Mouse (Mus musculus) small intestine, adult 2 months (tissue): ENCODE measurements around the gene Arhgef3. TPM values are rescaled to one million over a fixed set of nuclear protein-coding genes. Genes with fewer than 3 reads are reported as not detected.

Source experiments
- H3K27ac ChIP-seq: fragments of 200-500 bp; 2 replicates; pipeline ENCODE4 v1.5.1; 2012; ENCODE audit warnings: low read depth, low read length, control low read depth, inconsistent platforms; ENCODE audit not compliant: insufficient read depth
- H3K27me3 ChIP-seq: fragments of 200-500 bp; 2 replicates; pipeline ENCODE4 v1.6.1; 2012; ENCODE audit warnings: mild to moderate bottlenecking, moderate library complexity, low read length, inconsistent platforms; ENCODE audit not compliant: control insufficient read depth, insufficient read depth
- H3K36me3 ChIP-seq: fragments of 200-500 bp; 2 replicates; pipeline ENCODE4 v1.6.1; 2012; ENCODE audit warnings: mild to moderate bottlenecking, low read length, control low read depth, inconsistent platforms; ENCODE audit not compliant: control insufficient read depth, insufficient read depth
- H3K4me1 ChIP-seq: fragments of 200-500 bp; 2 replicates; pipeline ENCODE4 v1.6.1; 2012; ENCODE audit warnings: low read length, inconsistent platforms, mixed read lengths; ENCODE audit not compliant: control insufficient read depth, insufficient read depth, insufficient read length
- H3K4me3 ChIP-seq: fragments of 200-500 bp; 2 replicates; pipeline ENCODE4 v1.5.1; 2012; ENCODE audit warnings: low read depth, mild to moderate bottlenecking, control low read depth, inconsistent platforms, low read length, moderate library complexity
- CTCF ChIP-seq: fragments of 200-500 bp; IDR thresholded peaks from 2 replicates; pipeline ENCODE4 v1.5.1; 2012; ENCODE audit warnings: low read depth, mild to moderate bottlenecking, control low read depth, inconsistent platforms, low read length, moderate library complexity, mixed read lengths; ENCODE audit not compliant: insufficient replicate concordance, insufficient read length; ENCODE audit errors: extremely low read depth
- POLR2A ChIP-seq: fragments of 200-500 bp; IDR thresholded peaks from 2 replicates; pipeline ENCODE4 v1.6.1; 2012; ENCODE audit warnings: low read depth, mild to moderate bottlenecking, control low read depth, inconsistent platforms, low read length, moderate library complexity
- WGBS: fragments of 180-500 bp; shearing (Covaris S2); methylation state at CpG from one replicate; pipeline ENCODE4 v1.1.7; 2018; 5-methylcytosine and 5-hydroxymethylcytosine counted together
- polyA plus RNA-seq: library from polyadenylated mRNA; depleted of rRNA; stranded (reverse); fragments of >200 nt; gene quantifications from 2 replicates; pipeline ENCODE4 v1.2.3, GENCODE M21; 2012

The Arhgef3 gene
- polyA plus RNA-seq, 1 experiment, result 7.0 TPM

DNA sequence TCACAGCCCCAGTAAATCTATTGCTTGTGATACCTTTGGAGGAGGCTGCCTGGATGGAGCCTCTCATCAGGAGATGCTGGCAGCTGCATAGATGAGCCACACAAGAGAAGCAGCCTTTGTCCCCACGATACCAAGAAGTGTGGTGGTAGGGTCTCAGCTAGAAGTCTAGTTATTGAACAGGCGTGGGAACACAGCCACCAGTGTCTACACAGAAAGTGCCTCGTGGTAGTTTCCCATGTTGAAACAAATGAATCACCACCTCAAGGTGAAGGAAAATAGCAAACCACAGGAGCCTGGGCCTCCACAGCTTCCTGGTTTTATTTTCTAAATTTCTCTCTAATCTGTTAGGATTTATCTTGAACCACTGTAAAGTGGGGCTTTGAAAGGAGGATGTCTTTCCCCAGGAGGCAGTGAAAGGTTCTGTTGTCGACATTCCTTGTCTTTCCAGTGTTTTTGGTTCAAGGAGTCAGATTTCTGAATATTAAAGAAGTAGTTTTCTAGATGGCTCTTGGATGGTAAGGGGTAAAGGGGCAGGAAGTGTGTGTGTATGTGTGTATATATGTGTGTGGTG is 119.7 kb downstream of the Arhgef3 start:
- TF ChIP-seq CTCF, result no peak
- TF ChIP-seq POLR2A, result no peak
- Histone ChIP-seq H3K4me1 (peaks cover 14% of the 10 kb centered on the region), H3K27me3 (no peaks in the 10 kb centered on the region), H3K36me3 (no peaks in the 10 kb centered on the region), H3K27ac (no peak overlapping the region), H3K4me3 (no peak overlapping the region)
- WGBS, result 59% methylated on average over 4 of the region's 4 CpGs

DNA sequence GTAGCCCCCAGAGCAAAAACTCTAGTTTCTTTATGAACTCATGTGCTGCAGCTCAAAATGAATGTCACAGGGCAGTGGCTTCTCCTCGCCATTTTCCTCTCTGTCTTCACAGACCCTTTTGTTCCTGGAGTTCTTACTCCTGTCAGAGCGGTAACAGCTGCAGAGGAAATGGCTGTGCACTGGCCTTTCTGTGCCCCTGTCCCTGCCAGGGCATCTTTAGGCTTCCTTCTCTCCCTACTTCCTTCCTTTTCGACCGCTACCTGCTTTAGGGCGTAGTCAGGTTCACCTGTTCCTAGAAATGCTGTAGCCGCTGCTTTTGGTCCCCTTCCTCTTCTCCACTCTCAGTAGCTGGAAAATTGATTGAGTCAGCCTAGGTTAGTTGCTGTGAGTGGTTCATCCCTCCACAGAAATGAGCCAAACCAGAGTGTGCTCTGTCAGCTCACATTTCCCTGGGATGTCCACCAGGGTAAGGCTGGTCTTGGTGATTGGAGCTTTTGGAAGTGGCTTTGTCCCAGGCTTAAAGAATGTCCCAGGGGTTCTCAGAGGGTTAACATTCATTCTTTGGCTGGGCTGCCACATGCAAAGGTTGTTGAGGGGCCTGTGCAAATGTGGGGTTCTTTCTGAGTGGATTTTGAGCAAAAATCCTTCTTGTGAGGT is 121.3 kb downstream of the Arhgef3 start:
- Histone ChIP-seq H3K4me1 (peaks cover 3% of the 10 kb centered on the region), H3K4me3 (no peak overlapping the region), H3K36me3 (no peaks in the 10 kb centered on the region), H3K27me3 (no peaks in the 10 kb centered on the region), H3K27ac (no peak overlapping the region)
- TF ChIP-seq POLR2A (no peak), CTCF (no peak)
- 82% methylated on average over 6 of the region's 6 CpGs for WGBS

DNA sequence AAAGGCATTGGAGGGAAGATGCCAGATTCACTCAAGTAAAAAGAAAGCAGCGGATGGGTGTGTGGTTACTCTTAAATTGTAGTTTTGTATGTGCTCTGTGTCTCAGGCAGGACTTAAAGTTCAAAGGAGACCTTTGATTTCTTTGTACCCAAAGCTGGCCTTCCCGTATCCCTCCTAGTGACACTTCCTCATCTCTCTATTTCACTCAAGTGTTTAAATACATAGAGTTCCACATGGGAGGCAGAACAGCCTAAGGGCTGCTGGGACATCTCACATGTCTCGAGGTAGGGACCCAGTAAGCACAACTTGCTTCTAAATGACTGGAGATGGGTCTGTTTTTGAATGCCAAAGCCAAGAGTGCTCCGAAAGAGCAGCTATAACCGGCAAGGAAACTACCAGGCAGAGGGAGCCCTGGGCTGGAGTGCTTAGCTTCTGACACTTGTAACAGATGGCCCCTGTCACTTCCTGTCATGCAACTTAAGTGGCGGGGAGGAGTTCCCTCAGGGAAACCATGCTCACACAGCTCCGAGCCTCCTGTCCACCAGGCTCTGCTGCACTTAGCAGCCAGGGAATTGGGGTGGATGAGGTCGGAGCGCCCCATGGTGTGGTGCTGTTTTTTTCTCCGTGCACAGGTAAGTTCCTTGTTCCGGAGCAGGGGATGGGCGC is 123.0 kb downstream of the Arhgef3 start:
- Histone ChIP-seq H3K27ac (peak overlapping the region; percentile 58), H3K4me1 (no peaks in the 10 kb centered on the region; the same call in 1 of the 2 replicates), H3K27me3 (no peaks in the 10 kb centered on the region), H3K4me3 (peak overlapping the region; percentile 60), H3K36me3 (no peaks in the 10 kb centered on the region)
- 51% methylated on average over 12 of the region's 12 CpGs for WGBS
- TF ChIP-seq CTCF (no peak), POLR2A (peak; percentile 39; the same call in 1 of the 2 replicates)

DNA sequence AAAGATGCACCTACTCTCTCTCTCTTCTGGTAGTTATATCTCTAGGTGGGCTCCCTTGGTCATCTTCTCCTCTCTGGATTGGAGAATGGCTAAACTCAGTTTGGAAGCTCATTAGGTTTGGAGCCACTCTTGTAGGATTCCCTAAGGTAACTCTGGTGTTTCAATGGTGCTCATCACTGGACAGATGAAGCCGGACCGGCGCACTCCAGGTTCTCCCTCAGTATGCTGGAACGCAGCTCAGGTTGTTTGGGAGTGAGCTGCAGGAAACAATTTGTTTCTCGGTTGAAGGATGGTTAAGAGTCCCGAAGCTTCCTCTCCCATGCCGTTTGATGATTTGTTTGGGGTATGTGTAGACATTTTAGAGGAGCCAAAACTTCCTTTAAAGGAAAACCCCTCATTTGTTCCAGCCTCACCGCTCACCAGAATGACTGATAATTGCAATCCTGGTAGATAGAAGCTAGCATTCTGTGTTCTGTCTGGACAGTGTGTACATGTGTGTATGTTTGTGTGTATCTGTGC is 124.0 kb downstream of the Arhgef3 start:
- no peak for TF ChIP-seq CTCF
- TF ChIP-seq POLR2A, result no peak
- H3K27ac ChIP-seq, result peak overlapping the region; percentile 58; the same call in 1 of the 2 replicates
- 70% methylated on average over 8 of the region's 8 CpGs for WGBS
- peaks cover 3% of the 10 kb centered on the region; the same call in 1 of the 2 replicates for H3K4me1 ChIP-seq
- H3K27me3 ChIP-seq, result no peaks in the 10 kb centered on the region
- no peaks in the 10 kb centered on the region for H3K36me3 ChIP-seq
- peak overlapping the region; percentile 12; the same call in 1 of the 2 replicates for H3K4me3 ChIP-seq

DNA sequence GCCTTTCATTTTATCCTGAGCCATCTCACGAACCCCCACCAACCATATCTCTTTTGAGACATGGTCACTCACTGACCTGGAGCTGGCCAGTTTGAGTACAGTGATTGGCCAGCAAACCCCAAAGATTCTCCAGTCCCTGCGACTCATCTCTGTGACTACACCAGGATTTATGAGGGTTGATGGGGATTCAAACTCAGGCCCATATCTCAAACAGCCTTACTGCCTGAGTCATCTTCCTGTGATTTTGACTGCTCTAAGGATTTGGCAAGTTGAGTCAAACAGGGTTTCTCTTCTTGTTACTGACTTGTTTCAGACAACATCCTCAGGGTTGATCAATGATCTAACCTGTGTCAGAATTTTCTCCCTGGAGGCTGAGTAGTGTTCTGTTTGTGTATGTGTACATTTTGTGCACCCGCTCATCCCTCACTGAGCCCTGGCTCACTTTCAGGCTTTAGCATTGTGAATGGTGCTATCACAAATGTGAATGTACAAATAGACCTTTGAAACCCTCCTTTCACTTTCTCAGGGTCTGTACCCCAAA is 124.9 kb downstream of the Arhgef3 start:
- Histone ChIP-seq H3K4me3 (no peak overlapping the region), H3K27me3 (no peaks in the 10 kb centered on the region), H3K36me3 (no peaks in the 10 kb centered on the region), H3K27ac (no peak overlapping the region), H3K4me1 (peaks cover 4% of the 10 kb centered on the region; the same call in 1 of the 2 replicates)
- 78% methylated on average over 3 of the region's 3 CpGs for WGBS
- TF ChIP-seq POLR2A (no peak), CTCF (no peak)

DNA sequence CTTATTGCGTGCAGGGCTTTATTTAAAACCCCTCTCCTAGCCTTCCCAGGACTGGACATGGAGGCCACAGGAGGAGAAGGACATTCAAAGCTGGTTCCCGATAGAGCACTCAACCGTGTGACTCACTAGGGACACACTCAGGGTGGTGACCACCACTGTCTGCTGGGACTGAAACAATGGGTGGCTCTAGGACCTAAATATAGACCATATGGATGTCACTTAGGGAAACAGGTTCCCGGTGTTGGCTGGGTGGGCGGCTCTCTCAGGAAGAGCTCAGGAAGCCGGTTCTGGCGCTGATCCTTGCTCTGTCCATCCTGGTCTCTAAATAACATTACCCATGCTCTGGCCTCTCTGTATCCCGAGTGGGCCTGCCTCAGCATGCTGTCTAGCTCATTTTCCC is 127.6 kb downstream of the Arhgef3 start:
- Histone ChIP-seq H3K4me3 (no peak overlapping the region), H3K27me3 (no peaks in the 10 kb centered on the region), H3K4me1 (0 out of 2 replicates have a peak, but pooled peaks cover 4% of the 10 kb centered on the region), H3K36me3 (no peaks in the 10 kb centered on the region), H3K27ac (0 out of 2 replicates have a peak overlapping the region, but pooled peaks have one; percentile 6)
- WGBS, result 90% methylated on average over 8 of the region's 8 CpGs
- TF ChIP-seq CTCF (no peak), POLR2A (no peak)

DNA sequence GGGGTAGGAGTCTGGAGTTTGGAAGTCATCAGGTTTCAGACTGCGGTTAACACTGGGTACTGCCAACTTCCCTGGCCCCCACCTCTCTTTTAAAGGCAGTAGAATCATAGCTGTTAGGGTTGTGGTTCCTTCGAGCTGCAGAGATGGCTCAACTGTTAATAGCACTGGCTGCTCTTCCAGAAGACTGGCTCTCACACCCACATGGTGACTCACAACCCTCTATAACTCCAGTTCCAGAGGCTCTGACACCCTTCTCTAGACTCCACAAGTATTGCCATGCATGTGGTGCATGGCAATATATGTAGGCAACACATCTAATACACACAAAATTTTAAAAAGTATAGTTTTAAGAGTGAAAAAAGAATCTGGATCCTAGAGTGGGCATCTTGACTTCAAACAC is 128.1 kb downstream of the Arhgef3 start:
- WGBS, result 72% methylated on average over 2 of the region's 2 CpGs
- Histone ChIP-seq H3K27me3 (no peaks in the 10 kb centered on the region), H3K4me1 (0 out of 2 replicates have a peak, but pooled peaks cover 4% of the 10 kb centered on the region), H3K36me3 (no peaks in the 10 kb centered on the region), H3K27ac (no peak overlapping the region), H3K4me3 (no peak overlapping the region)
- TF ChIP-seq POLR2A (no peak), CTCF (no peak)
